In genomic region chr8:95377101-95377500, GRCm38 (mm10) we compare ENCODE assay signal across 17 mouse cellular contexts. TPM values are rescaled to one million over a fixed set of nuclear protein-coding genes. Genes with fewer than 3 reads are reported as not detected.
DNase-seq lines count a peak whose midpoint lies in the region; ATAC-seq and TF ChIP-seq lines count a peak whose summit lies in the region.
"Had no signal": no experiment of that assay in that cellular context is flagged by ENCODE, and none has a peak within 500 bp of the region (broad histone marks: within the 10 kb centered on the region; RNA-seq: fewer than 3 reads in every experiment).

No protein-coding gene starts in this region.

- no peak for DNase-seq in heart, embryonic 10.5 days (ENCODE audit: low spot score)
- no peak for DNase-seq in heart, adult 9 months (ENCODE audit: low spot score in 2 of 2)
- no peak for DNase-seq in liver, adult 2 months (ENCODE audit: extremely low read depth, low read depth, low spot score)
- no peak for DNase-seq in liver, embryonic 11.5 days (ENCODE audit: low spot score)
- no peak for DNase-seq in layer of hippocampus, adult 11-12 months (ENCODE audit: low spot score)
- DNase-seq in thymus, postnatal 14 days: no peak
- DNase-seq: cerebellum, postnatal 10 days; embryo, embryonic 11 days; thymus, adult 18-20 months had no signal

- WGBS in heart, embryonic 10.5 days: 66% methylated on average over 4 of the region's 4 CpGs
- 91% methylated on average over 4 of the region's 4 CpGs for whole genome bisulfite sequencing in liver, adult 2 months
- 61% methylated on average over 4 of the region's 4 CpGs for WGBS in liver, embryonic 11.5 days
- WGBS in heart, embryonic 16.5 days: 54% methylated on average over 4 of the region's 4 CpGs
- WGBS in small intestine, adult 2 months: 63% methylated on average over 4 of the region's 4 CpGs

- H3K4me1 ChIP-seq in heart, embryonic 10.5 days: peaks cover 50% of the 10 kb centered on the region
- H3K4me1 ChIP-seq in liver, adult 2 months (ENCODE audit: control insufficient read depth, insufficient read depth, low read length): peaks cover 10% of the 10 kb centered on the region
- H3K4me1 ChIP-seq in liver, embryonic 11.5 days (replicated peaks; ENCODE audit: control insufficient read depth, insufficient read depth, low read length): peaks cover 2% of the 10 kb centered on the region; the same call in 1 of the 2 replicates
- peaks cover 30% of the 10 kb centered on the region for H3K4me1 ChIP-seq in heart, embryonic 16.5 days (ENCODE audit: control insufficient read depth, insufficient read depth, low read length)
- peaks cover 15% of the 10 kb centered on the region; the same call in 1 of the 2 replicates for H3K4me1 ChIP-seq in small intestine, adult 2 months (ENCODE audit: control insufficient read depth, insufficient read depth, insufficient read length, low read length)
- H3K4me1 ChIP-seq: midbrain, embryonic 13.5 days had no signal

- H3K4me2 ChIP-seq in liver, embryonic 11.5 days: no peak overlapping the region
- no peak overlapping the region for H3K4me2 ChIP-seq in heart, embryonic 16.5 days (ENCODE audit: low read depth, low read length)
- H3K4me2 ChIP-seq: forebrain, embryonic 13.5 days; midbrain, embryonic 13.5 days had no signal

- peak overlapping the region; percentile 35; the same call in 1 of the 2 replicates for H3K4me3 ChIP-seq in heart, embryonic 10.5 days
- no peak overlapping the region for H3K4me3 ChIP-seq in liver, adult 2 months (ENCODE audit: insufficient read depth, low read depth, low read length)
- no peak overlapping the region for H3K4me3 ChIP-seq in liver, embryonic 11.5 days (ENCODE audit: low read depth, low read length)
- H3K4me3 ChIP-seq in heart, embryonic 16.5 days (ENCODE audit: low read length): no peak overlapping the region
- H3K4me3 ChIP-seq in small intestine, adult 2 months (ENCODE audit: low read depth, low read length): no peak overlapping the region
- H3K4me3 ChIP-seq: forebrain, embryonic 13.5 days; layer of hippocampus, adult 2 months; midbrain, embryonic 13.5 days; myocyte had no signal

- peaks cover 29% of the 10 kb centered on the region for H3K36me3 ChIP-seq in heart, embryonic 10.5 days
- H3K36me3 ChIP-seq in liver, adult 2 months (ENCODE audit: control insufficient read depth, insufficient read depth, low read length): no peaks in the 10 kb centered on the region; the same call in 1 of the 2 replicates
- peaks cover 3% of the 10 kb centered on the region; the same call in 1 of the 2 replicates for H3K36me3 ChIP-seq in liver, embryonic 11.5 days (ENCODE audit: control insufficient read depth, insufficient read depth, low read length)
- peaks cover 5% of the 10 kb centered on the region for H3K36me3 ChIP-seq in heart, embryonic 16.5 days (ENCODE audit: control insufficient read depth, insufficient read depth)
- H3K36me3 ChIP-seq in small intestine, adult 2 months (ENCODE audit: control insufficient read depth, insufficient read depth, low read length): no peaks in the 10 kb centered on the region

- H3K27ac ChIP-seq in heart, embryonic 10.5 days: peak overlapping the region; percentile 84
- H3K27ac ChIP-seq in liver, adult 2 months (replicated peaks; ENCODE audit: insufficient read depth, low read depth, low read length): peak overlapping the region; percentile 82; the same call in 1 of the 2 replicates
- no peak overlapping the region for H3K27ac ChIP-seq in liver, embryonic 11.5 days (ENCODE audit: low read depth, low read length)
- peak overlapping the region; percentile 80 for H3K27ac ChIP-seq in heart, embryonic 16.5 days (ENCODE audit: low read length)
- H3K27ac ChIP-seq in small intestine, adult 2 months (ENCODE audit: insufficient read depth, low read depth, low read length): peak overlapping the region; percentile 58
- H3K27ac ChIP-seq: forebrain, embryonic 13.5 days; hindbrain, postnatal 0 days; layer of hippocampus, adult 2 months; liver, embryonic 14.5 days; midbrain, embryonic 13.5 days had no signal

- no peak overlapping the region for H3K9ac ChIP-seq in liver, adult 2 months (ENCODE audit: low read depth, low read length)
- no peak overlapping the region for H3K9ac ChIP-seq in liver, embryonic 11.5 days (ENCODE audit: low read depth, low read length)
- H3K9ac ChIP-seq in heart, embryonic 16.5 days (ENCODE audit: low read length): no peak overlapping the region
- H3K9ac ChIP-seq: forebrain, embryonic 13.5 days; liver, embryonic 14.5 days; midbrain, embryonic 13.5 days had no signal

- H3K27me3 ChIP-seq in heart, embryonic 10.5 days (ENCODE audit: insufficient read depth, poor library complexity, severe bottlenecking): no peaks in the 10 kb centered on the region
- H3K27me3 ChIP-seq in liver, adult 2 months (ENCODE audit: control insufficient read depth, insufficient read depth, low read length): no peaks in the 10 kb centered on the region
- no peaks in the 10 kb centered on the region for H3K27me3 ChIP-seq in liver, embryonic 11.5 days (replicated peaks; ENCODE audit: control insufficient read depth, insufficient read depth, low read length)
- no peaks in the 10 kb centered on the region for H3K27me3 ChIP-seq in heart, embryonic 16.5 days (ENCODE audit: control insufficient read depth, insufficient read depth, low read length)
- H3K27me3 ChIP-seq in small intestine, adult 2 months (ENCODE audit: control insufficient read depth, insufficient read depth, low read length): no peaks in the 10 kb centered on the region
- H3K27me3 ChIP-seq: forebrain, embryonic 13.5 days; midbrain, embryonic 13.5 days had no signal

- no peaks in the 10 kb centered on the region for H3K9me3 ChIP-seq in heart, embryonic 10.5 days
- H3K9me3 ChIP-seq in liver, embryonic 11.5 days (ENCODE audit: control insufficient read depth, low read length): no peaks in the 10 kb centered on the region
- no peaks in the 10 kb centered on the region for H3K9me3 ChIP-seq in heart, embryonic 16.5 days (replicated peaks; ENCODE audit: control insufficient read depth, low read length)
- H3K9me3 ChIP-seq: forebrain, embryonic 13.5 days had no signal

- no peak for ATAC-seq in liver, embryonic 11.5 days (replicated peaks; ENCODE audit: low FRiP score)
- no peak for ATAC-seq in heart, embryonic 16.5 days (replicated peaks; ENCODE audit: extremely low read depth, insufficient read depth, low FRiP score)
- ATAC-seq: forebrain, embryonic 13.5 days; hindbrain, postnatal 0 days had no signal

- no peaks in the 10 kb centered on the region for H3K79me2 ChIP-seq in liver, adult 2 months (ENCODE audit: control insufficient read depth, insufficient read depth, low read length)

- TF ChIP-seq POLR2A in liver, adult 2 months (IDR thresholded peaks at IDR 0.05; ENCODE audit: extremely low read depth, insufficient read depth, low read length): no peak
- no peak for TF ChIP-seq POLR2A in small intestine, adult 2 months (IDR thresholded peaks at IDR 0.05; ENCODE audit: low read depth, low read length)

- TF ChIP-seq CTCF in liver, adult 2 months (IDR thresholded peaks at IDR 0.05; ENCODE audit: low read depth, low read length): no peak
- no peak for TF ChIP-seq CTCF in small intestine, adult 2 months (IDR thresholded peaks at IDR 0.05; ENCODE audit: extremely low read depth, insufficient read length, insufficient replicate concordance, low read depth, low read length)

RNA-seq across cellular contexts. Expression of gene Mmp15, which starts 25.0 kb away (rescaled TPM):
- polyA plus RNA-seq in heart, embryonic 10.5 days (2016; fragmentation: Nextera tagmentation; extraction: Ambion mirVana): 30.9 and 50.2 TPM in 2 replicates
- total RNA-seq in liver, adult 2 months (2014; rRNA removed): 6.5 and 7.2 TPM in 2 replicates
- 15.1 and 16.5 TPM in 2 replicates for polyA plus RNA-seq in liver, adult 2 months (2012; rRNA removed)
- polyA plus RNA-seq in liver, embryonic 11.5 days (2014; fragmentation: Nextera tagmentation; extraction: Ambion mirVana): 4.4 and 5.4 TPM in 2 replicates
- 30.1 and 39.4 TPM in 2 replicates for polyA plus RNA-seq in heart, embryonic 16.5 days (2015; fragmentation: Nextera tagmentation; extraction: Ambion mirVana)
- 19.7 and 28.7 TPM in 2 replicates for polyA plus RNA-seq in small intestine, adult 2 months (2012; rRNA removed)

RNA-seq across cellular contexts. Expression of gene Usb1, which starts 45.0 kb away (rescaled TPM):
- 31.5 and 33.0 TPM in 2 replicates for polyA plus RNA-seq in heart, embryonic 10.5 days (2016; fragmentation: Nextera tagmentation; extraction: Ambion mirVana)
- total RNA-seq in liver, adult 2 months (2014; rRNA removed): 6.7 and 7.9 TPM in 2 replicates
- polyA plus RNA-seq in liver, adult 2 months (2012; rRNA removed): 16.2 and 20.0 TPM in 2 replicates
- 23.5 and 25.3 TPM in 2 replicates for polyA plus RNA-seq in liver, embryonic 11.5 days (2014; fragmentation: Nextera tagmentation; extraction: Ambion mirVana)
- 32.4 and 32.8 TPM in 2 replicates for polyA plus RNA-seq in heart, embryonic 16.5 days (2015; fragmentation: Nextera tagmentation; extraction: Ambion mirVana)
- polyA plus RNA-seq in small intestine, adult 2 months (2012; rRNA removed): 13.4 and 21.2 TPM in 2 replicates

RNA-seq across cellular contexts. Expression of gene Zfp319, which starts 45.4 kb away (rescaled TPM):
- 7.5 TPM in 2 replicates for polyA plus RNA-seq in heart, embryonic 10.5 days (2016; fragmentation: Nextera tagmentation; extraction: Ambion mirVana)
- total RNA-seq in liver, adult 2 months (2014; rRNA removed): 1.2 and 1.8 TPM in 2 replicates
- 2.5 and 3.2 TPM in 2 replicates for polyA plus RNA-seq in liver, adult 2 months (2012; rRNA removed)
- 3.3 and 3.4 TPM in 2 replicates for polyA plus RNA-seq in liver, embryonic 11.5 days (2014; fragmentation: Nextera tagmentation; extraction: Ambion mirVana)
- 6.4 and 6.6 TPM in 2 replicates for polyA plus RNA-seq in heart, embryonic 16.5 days (2015; fragmentation: Nextera tagmentation; extraction: Ambion mirVana)
- 5.2 and 8.7 TPM in 2 replicates for polyA plus RNA-seq in small intestine, adult 2 months (2012; rRNA removed)

RNA-seq across cellular contexts. Expression of gene Cfap20, which starts 57.6 kb away (rescaled TPM):
- 126 and 129 TPM in 2 replicates for polyA plus RNA-seq in heart, embryonic 10.5 days (2016; fragmentation: Nextera tagmentation; extraction: Ambion mirVana)
- 39.6 and 47.1 TPM in 2 replicates for total RNA-seq in liver, adult 2 months (2014; rRNA removed)
- 27.0 and 37.5 TPM in 2 replicates for polyA plus RNA-seq in liver, adult 2 months (2012; rRNA removed)
- polyA plus RNA-seq in liver, embryonic 11.5 days (2014; fragmentation: Nextera tagmentation; extraction: Ambion mirVana): 78.7 and 82.2 TPM in 2 replicates
- polyA plus RNA-seq in heart, embryonic 16.5 days (2015; fragmentation: Nextera tagmentation; extraction: Ambion mirVana): 155 and 167 TPM in 2 replicates
- polyA plus RNA-seq in small intestine, adult 2 months (2012; rRNA removed): 25.6 and 33.3 TPM in 2 replicates
